13 mouse cellular contexts compared by ENCODE assay signal in genomic region chr14:50798512-50798911, GRCm38 (mm10). TPM values are rescaled to one million over a fixed set of nuclear protein-coding genes. Genes with fewer than 3 reads are reported as not detected.
DNase-seq lines count a peak whose midpoint lies in the region; ATAC-seq and TF ChIP-seq lines count a peak whose summit lies in the region.
"Had no signal": no experiment of that assay in that cellular context is flagged by ENCODE, and none has a peak within 500 bp of the region (broad histone marks: within the 10 kb centered on the region; RNA-seq: fewer than 3 reads in every experiment).

No protein-coding gene starts in this region.

- H3K4me2 ChIP-seq in heart, postnatal 0 days (ENCODE audit: low read depth, low read length) = no peak overlapping the region
- H3K4me2 ChIP-seq in heart, embryonic 12.5 days = no peak overlapping the region
- H3K4me2 ChIP-seq in hindbrain, embryonic 12.5 days (replicated peaks) = no peak overlapping the region
- H3K4me2 ChIP-seq: liver, embryonic 15.5 days had no signal

- ATAC-seq in heart, postnatal 0 days (ENCODE audit: insufficient read depth, low read depth) = no peak
- ATAC-seq in heart, embryonic 12.5 days (ENCODE audit: insufficient number of reproducible peaks, low FRiP score) = no peak
- 0 out of 4 replicates have a peak, but pooled peaks have one; percentile 34 to 44 for ATAC-seq in hematopoietic stem cell, adult 5-6 weeks (replicated peaks in 1 of 2; ENCODE audit: insufficient read depth in 1 of 2, low FRiP score in 2 of 2, low TSS enrichment in 1 of 2, low read depth in 1 of 2, poor library complexity in 2 of 2, severe bottlenecking in 2 of 2)
- ATAC-seq in hindbrain, embryonic 12.5 days (ENCODE audit: low FRiP score) = no peak

- no peaks in the 10 kb centered on the region for H3K36me3 ChIP-seq in heart, postnatal 0 days (replicated peaks; ENCODE audit: control insufficient read depth, insufficient read depth, low read length)
- H3K36me3 ChIP-seq in heart, embryonic 12.5 days = no peaks in the 10 kb centered on the region
- no peaks in the 10 kb centered on the region for H3K36me3 ChIP-seq in hindbrain, embryonic 12.5 days
- H3K36me3 ChIP-seq: liver, embryonic 15.5 days had no signal

- no peak overlapping the region for H3K27ac ChIP-seq in heart, postnatal 0 days (ENCODE audit: low read depth)
- H3K27ac ChIP-seq in heart, embryonic 12.5 days (ENCODE audit: poor library complexity, severe bottlenecking) = no peak overlapping the region
- H3K27ac ChIP-seq in hindbrain, embryonic 12.5 days = no peak overlapping the region
- H3K27ac ChIP-seq: liver, embryonic 15.5 days had no signal

- H3K27me3 ChIP-seq in heart, postnatal 0 days (ENCODE audit: control insufficient read depth, insufficient read depth, low read length) = no peaks in the 10 kb centered on the region
- no peaks in the 10 kb centered on the region for H3K27me3 ChIP-seq in heart, embryonic 12.5 days (replicated peaks)
- H3K27me3 ChIP-seq in hindbrain, embryonic 12.5 days = no peaks in the 10 kb centered on the region
- H3K27me3 ChIP-seq: liver, embryonic 15.5 days had no signal

- DNase-seq in heart, postnatal 0 days (ENCODE audit: low spot score) = no peak
- DNase-seq in thymus, postnatal 0 days (ENCODE audit: low spot score) = peak; percentile 52
- no peak for DNase-seq in thymus, postnatal 36 days
- peak; percentile 58 for DNase-seq in thymus, postnatal 4 days
- no peak for DNase-seq in ovary, postnatal 36 days (ENCODE audit: low spot score)

- no peak for TF ChIP-seq EP300 in heart, postnatal 0 days (IDR thresholded peaks at IDR 0.05; ENCODE audit: low read depth)

- H3K9me3 ChIP-seq in heart, postnatal 0 days (replicated peaks; ENCODE audit: control insufficient read depth, low read length) = no peaks in the 10 kb centered on the region
- no peaks in the 10 kb centered on the region for H3K9me3 ChIP-seq in heart, embryonic 12.5 days (replicated peaks)
- no peaks in the 10 kb centered on the region for H3K9me3 ChIP-seq in hindbrain, embryonic 12.5 days (replicated peaks)
- H3K9me3 ChIP-seq: liver, embryonic 15.5 days had no signal

- TF ChIP-seq CTCF in heart, postnatal 0 days (IDR thresholded peaks at IDR 0.05; ENCODE audit: low read depth) = peak; percentile 28

- WGBS in heart, postnatal 0 days = 58% methylated on average over 2 of the region's 2 CpGs
- 46% methylated on average over 2 of the region's 2 CpGs for WGBS in heart, embryonic 12.5 days
- WGBS in hindbrain, embryonic 12.5 days = 76% methylated on average over 2 of the region's 2 CpGs

- no peaks in the 10 kb centered on the region for H3K4me1 ChIP-seq in heart, postnatal 0 days (ENCODE audit: control insufficient read depth, insufficient read depth)
- no peaks in the 10 kb centered on the region for H3K4me1 ChIP-seq in heart, embryonic 12.5 days (replicated peaks)
- H3K4me1 ChIP-seq in hindbrain, embryonic 12.5 days = no peaks in the 10 kb centered on the region

- H3K4me3 ChIP-seq in heart, postnatal 0 days (ENCODE audit: low read depth, low read length) = no peak overlapping the region
- H3K4me3 ChIP-seq in heart, embryonic 12.5 days = no peak overlapping the region
- no peak overlapping the region for H3K4me3 ChIP-seq in hindbrain, embryonic 12.5 days
- H3K4me3 ChIP-seq: liver, embryonic 15.5 days had no signal

- no peak overlapping the region for H3K9ac ChIP-seq in heart, postnatal 0 days (replicated peaks; ENCODE audit: low read depth, low read length)
- no peak overlapping the region for H3K9ac ChIP-seq in heart, embryonic 12.5 days
- H3K9ac ChIP-seq in hindbrain, embryonic 12.5 days = no peak overlapping the region
- H3K9ac ChIP-seq: liver, embryonic 15.5 days had no signal

RNA-seq across cellular contexts. Expression of gene Ccnb1ip1, which starts 9.0 kb away (rescaled TPM):
- not detected in 2 replicates for total RNA-seq in heart, postnatal 0 days (2014; rRNA removed; ENCODE audit: low replicate concordance)
- polyA plus RNA-seq in heart, postnatal 0 days (2015; fragmentation: Nextera tagmentation; extraction: Ambion mirVana) = not detected in 2 replicates
- polyA plus RNA-seq in heart, embryonic 12.5 days (2016; fragmentation: Nextera tagmentation; extraction: Ambion mirVana) = not detected in 2 replicates
- polyA plus RNA-seq in thymus, postnatal 0 days (2015; fragmentation: Nextera tagmentation; extraction: Ambion mirVana) = not detected in 2 replicates
- not detected in 2 replicates for total RNA-seq in hematopoietic stem cell, adult 5-6 weeks (2017)
- polyA plus RNA-seq in hindbrain, embryonic 12.5 days (2016; fragmentation: Nextera tagmentation; extraction: Ambion mirVana) = 0.46 TPM in 1 of 2 replicates, not detected in the other
- total RNA-seq: layer of hippocampus, adult 18-20 months had no signal
- polyA plus RNA-seq: cortical plate, adult 2 months; liver, embryonic 15.5 days; neural tube, embryonic 11.5 days had no signal

RNA-seq across cellular contexts. Expression of gene Parp2, which starts 9.1 kb away (rescaled TPM):
- 10.7 and 11.2 TPM in 2 replicates for total RNA-seq in heart, postnatal 0 days (2014; rRNA removed; ENCODE audit: low replicate concordance)
- polyA plus RNA-seq in heart, postnatal 0 days (2015; fragmentation: Nextera tagmentation; extraction: Ambion mirVana) = 20.4 and 24.4 TPM in 2 replicates
- polyA plus RNA-seq in heart, embryonic 12.5 days (2016; fragmentation: Nextera tagmentation; extraction: Ambion mirVana) = 40.4 and 41.2 TPM in 2 replicates
- 54.8 and 58.9 TPM in 2 replicates for polyA plus RNA-seq in thymus, postnatal 0 days (2015; fragmentation: Nextera tagmentation; extraction: Ambion mirVana)
- total RNA-seq in hematopoietic stem cell, adult 5-6 weeks (2017) = 91.4 and 97.5 TPM in 2 replicates
- 50.8 and 50.9 TPM in 2 replicates for polyA plus RNA-seq in hindbrain, embryonic 12.5 days (2016; fragmentation: Nextera tagmentation; extraction: Ambion mirVana)

RNA-seq across cellular contexts. Expression of gene Ttc5, which starts 13.2 kb away (rescaled TPM):
- 31.0 and 69.1 TPM in 2 replicates for total RNA-seq in heart, postnatal 0 days (2014; rRNA removed; ENCODE audit: low replicate concordance)
- polyA plus RNA-seq in heart, postnatal 0 days (2015; fragmentation: Nextera tagmentation; extraction: Ambion mirVana) = 30.9 and 31.9 TPM in 2 replicates
- 46.1 and 48.1 TPM in 2 replicates for polyA plus RNA-seq in heart, embryonic 12.5 days (2016; fragmentation: Nextera tagmentation; extraction: Ambion mirVana)
- polyA plus RNA-seq in thymus, postnatal 0 days (2015; fragmentation: Nextera tagmentation; extraction: Ambion mirVana) = 72.4 and 80.8 TPM in 2 replicates
- total RNA-seq in hematopoietic stem cell, adult 5-6 weeks (2017) = 38.0 and 55.2 TPM in 2 replicates
- polyA plus RNA-seq in hindbrain, embryonic 12.5 days (2016; fragmentation: Nextera tagmentation; extraction: Ambion mirVana) = 97.7 and 105 TPM in 2 replicates

RNA-seq across cellular contexts. Expression of gene Olfr749, which starts 53.6 kb away (rescaled TPM):
- total RNA-seq in heart, postnatal 0 days (2014; rRNA removed; ENCODE audit: low replicate concordance) = not detected in 2 replicates
- not detected in 2 replicates for polyA plus RNA-seq in heart, postnatal 0 days (2015; fragmentation: Nextera tagmentation; extraction: Ambion mirVana)
- polyA plus RNA-seq in heart, embryonic 12.5 days (2016; fragmentation: Nextera tagmentation; extraction: Ambion mirVana) = not detected in 2 replicates
- polyA plus RNA-seq in thymus, postnatal 0 days (2015; fragmentation: Nextera tagmentation; extraction: Ambion mirVana) = not detected in 2 replicates
- not detected in 2 replicates for total RNA-seq in hematopoietic stem cell, adult 5-6 weeks (2017)
- polyA plus RNA-seq in hindbrain, embryonic 12.5 days (2016; fragmentation: Nextera tagmentation; extraction: Ambion mirVana) = not detected in 2 replicates
- total RNA-seq: layer of hippocampus, adult 18-20 months had no signal
- polyA plus RNA-seq: cortical plate, adult 2 months; gonadal fat pad, adult 2 months; liver, embryonic 15.5 days; neural tube, embryonic 11.5 days had no signal

Comparison
In these comparisons a context has a peak if more than half of its experiments do, and no peak if none do; other contexts are left out.
1. DNase-seq: peak in thymus, postnatal 0 days (single experiment) and thymus, postnatal 4 days (single experiment); none in heart, postnatal 0 days (single experiment), thymus, postnatal 36 days (0 of 2) and ovary, postnatal 36 days (single experiment).
2. ATAC-seq: peak in hematopoietic stem cell, adult 5-6 weeks (2 of 2); none in heart, postnatal 0 days (single experiment), heart, embryonic 12.5 days (single experiment) and hindbrain, embryonic 12.5 days (single experiment).